13 mouse cellular contexts compared by ENCODE assay signal in genomic region chrX:18165121-18165520, GRCm38 (mm10). TPM values are rescaled to one million over a fixed set of nuclear protein-coding genes. Genes with fewer than 3 reads are reported as not detected.
DNase-seq lines count a peak whose midpoint lies in the region; ATAC-seq lines count a peak whose summit lies in the region.
"Had no signal": no experiment of that assay in that cellular context is flagged by ENCODE, and none has a peak within 500 bp of the region (broad histone marks: within the 10 kb centered on the region; RNA-seq: fewer than 3 reads in every experiment).

No protein-coding gene starts in this region.

- peak overlapping the region; percentile 67 for H3K4me2 ChIP-seq in heart, embryonic 14.5 days (ENCODE audit: low read length)
- no peak overlapping the region for H3K4me2 ChIP-seq in heart, embryonic 12.5 days
- H3K4me2 ChIP-seq in neural tube, embryonic 12.5 days (replicated peaks): peak overlapping the region; percentile 65; the same call in 1 of the 2 replicates
- peak overlapping the region; percentile 51 for H3K4me2 ChIP-seq in liver, embryonic 15.5 days

- H3K4me1 ChIP-seq in heart, embryonic 14.5 days (ENCODE audit: control insufficient read depth in 2 of 2, insufficient read depth in 2 of 2, low read length in 2 of 2): no peaks in the 10 kb centered on the region
- no peaks in the 10 kb centered on the region for H3K4me1 ChIP-seq in heart, embryonic 12.5 days (replicated peaks)
- no peaks in the 10 kb centered on the region for H3K4me1 ChIP-seq in neural tube, embryonic 12.5 days
- H3K4me1 ChIP-seq in liver, embryonic 15.5 days (replicated peaks): peaks cover 5% of the 10 kb centered on the region; the same call in 1 of the 2 replicates

- peak overlapping the region in 1 of 2 experiments; percentile 85; a peak in 1 of 4 replicates for H3K4me3 ChIP-seq in heart, embryonic 14.5 days (ENCODE audit: control insufficient read depth in 1 of 2, insufficient read depth in 1 of 2, low read depth in 1 of 2, low read length in 2 of 2)
- H3K4me3 ChIP-seq in heart, embryonic 12.5 days: no peak overlapping the region
- no peak overlapping the region for H3K4me3 ChIP-seq in neural tube, embryonic 12.5 days
- H3K4me3 ChIP-seq in liver, embryonic 15.5 days (replicated peaks): peak overlapping the region; percentile 90; the same call in 1 of the 2 replicates

- no peak overlapping the region for H3K27ac ChIP-seq in heart, embryonic 14.5 days (replicated peaks in 1 of 2; ENCODE audit: control insufficient read depth in 1 of 2, insufficient read depth in 1 of 2, low read depth in 2 of 2, low read length in 2 of 2)
- no peak overlapping the region for H3K27ac ChIP-seq in heart, embryonic 12.5 days (ENCODE audit: poor library complexity, severe bottlenecking)
- no peak overlapping the region for H3K27ac ChIP-seq in neural tube, embryonic 12.5 days
- H3K27ac ChIP-seq in liver, embryonic 15.5 days (replicated peaks): no peak overlapping the region

- no peak overlapping the region for H3K9ac ChIP-seq in heart, embryonic 14.5 days (ENCODE audit: low read length)
- H3K9ac ChIP-seq in heart, embryonic 12.5 days: no peak overlapping the region
- no peak overlapping the region for H3K9ac ChIP-seq in neural tube, embryonic 12.5 days
- H3K9ac ChIP-seq in liver, embryonic 15.5 days: no peak overlapping the region

- H3K27me3 ChIP-seq in heart, embryonic 14.5 days (ENCODE audit: control insufficient read depth, insufficient read depth, low read length): no peaks in the 10 kb centered on the region
- no peaks in the 10 kb centered on the region for H3K27me3 ChIP-seq in heart, embryonic 12.5 days (replicated peaks)
- no peaks in the 10 kb centered on the region for H3K27me3 ChIP-seq in neural tube, embryonic 12.5 days (replicated peaks)
- H3K27me3 ChIP-seq in liver, embryonic 15.5 days: no peaks in the 10 kb centered on the region

- H3K36me3 ChIP-seq in heart, embryonic 14.5 days (ENCODE audit: control insufficient read depth, insufficient read depth, low read length): no peaks in the 10 kb centered on the region
- H3K36me3 ChIP-seq in heart, embryonic 12.5 days: no peaks in the 10 kb centered on the region
- H3K36me3 ChIP-seq in neural tube, embryonic 12.5 days: no peaks in the 10 kb centered on the region
- H3K36me3 ChIP-seq in liver, embryonic 15.5 days (replicated peaks): no peaks in the 10 kb centered on the region

- DNase-seq in neural tube, embryonic 10.5 days (ENCODE audit: extremely low spot score, low spot score): no peak
- DNase-seq in adrenal gland, adult (ENCODE audit: inconsistent age in 2 of 2, low spot score in 1 of 2): no peak
- DNase-seq in right cerebral cortex, postnatal 25 days: no peak
- DNase-seq: heart, adult 18-20 months; retina, postnatal 1 day had no signal

- ATAC-seq in heart, embryonic 14.5 days (ENCODE audit: insufficient number of reproducible peaks, insufficient read depth, low FRiP score, low read depth): no peak
- ATAC-seq in heart, embryonic 12.5 days (ENCODE audit: insufficient number of reproducible peaks, low FRiP score): no peak
- ATAC-seq in neural tube, embryonic 12.5 days (ENCODE audit: low FRiP score, low read depth): no peak
- no peak for ATAC-seq in liver, embryonic 15.5 days (ENCODE audit: insufficient read depth)
- ATAC-seq in granulocyte monocyte progenitor cell, adult 5-6 weeks (replicated peaks; ENCODE audit: poor library complexity, severe bottlenecking): no peak
- ATAC-seq: CD4-positive, CD25-positive, alpha-beta regulatory T cell, adult 4 months had no signal

- H3K9me3 ChIP-seq in heart, embryonic 14.5 days (ENCODE audit: control insufficient read depth, low read length): no peaks in the 10 kb centered on the region
- no peaks in the 10 kb centered on the region for H3K9me3 ChIP-seq in heart, embryonic 12.5 days (replicated peaks)
- no peaks in the 10 kb centered on the region for H3K9me3 ChIP-seq in neural tube, embryonic 12.5 days
- no peaks in the 10 kb centered on the region for H3K9me3 ChIP-seq in liver, embryonic 15.5 days (replicated peaks)

- WGBS in heart, embryonic 14.5 days: 47% methylated on average over 2 of the region's 2 CpGs
- 47% methylated on average over 2 of the region's 2 CpGs for WGBS in heart, embryonic 12.5 days
- WGBS in neural tube, embryonic 12.5 days: 85% methylated on average over 2 of the region's 2 CpGs
- 29% methylated on average over 2 of the region's 2 CpGs for WGBS in liver, embryonic 15.5 days (ENCODE audit: insufficient replicate concordance)

RNA-seq across cellular contexts. Expression of gene Kdm6a, which starts 2.7 kb away (rescaled TPM):
- 18.8 and 28.3 TPM in 2 replicates for polyA plus RNA-seq in heart, embryonic 14.5 days (2014; fragmentation: Nextera tagmentation; extraction: Ambion mirVana)
- 25.2 and 25.5 TPM in 2 replicates for polyA plus RNA-seq in heart, embryonic 12.5 days (2016; fragmentation: Nextera tagmentation; extraction: Ambion mirVana)
- 26.8 and 34.6 TPM in 2 replicates for polyA plus RNA-seq in neural tube, embryonic 12.5 days (2016; fragmentation: Nextera tagmentation; extraction: Ambion mirVana)
- 15.9 and 18.2 TPM in 2 replicates for polyA plus RNA-seq in liver, embryonic 15.5 days (2015; fragmentation: Nextera tagmentation; extraction: Ambion mirVana)
- 30.2 and 41.1 TPM in 2 replicates for total RNA-seq in granulocyte monocyte progenitor cell, adult 5-6 weeks (2014; fragmentation: Nextera tagmentation)
- 40.1 and 46.0 TPM in 2 replicates for total RNA-seq in granulocyte monocyte progenitor cell, adult 5-6 weeks (2017)

RNA-seq across cellular contexts. Expression of gene Dusp21, which starts 19.5 kb away (rescaled TPM):
- not detected in 2 replicates for polyA plus RNA-seq in heart, embryonic 14.5 days (2014; fragmentation: Nextera tagmentation; extraction: Ambion mirVana)
- polyA plus RNA-seq in heart, embryonic 12.5 days (2016; fragmentation: Nextera tagmentation; extraction: Ambion mirVana): not detected in 2 replicates
- not detected in 2 replicates for polyA plus RNA-seq in neural tube, embryonic 12.5 days (2016; fragmentation: Nextera tagmentation; extraction: Ambion mirVana)
- polyA plus RNA-seq in liver, embryonic 15.5 days (2015; fragmentation: Nextera tagmentation; extraction: Ambion mirVana): not detected in 2 replicates
- not detected in 2 replicates for total RNA-seq in granulocyte monocyte progenitor cell, adult 5-6 weeks (2014; fragmentation: Nextera tagmentation)
- total RNA-seq in granulocyte monocyte progenitor cell, adult 5-6 weeks (2017): not detected in 2 replicates
- total RNA-seq: heart, adult 18-20 months had no signal
- polyA plus RNA-seq: CD4-positive, CD25-positive, alpha-beta regulatory T cell, adult 4 months; embryonic facial prominence, embryonic 11.5 days; stomach, embryonic 16.5 days had no signal
